Comparison of ENCODE assay signal across 9 mouse cellular contexts in the genomic region with DNA sequence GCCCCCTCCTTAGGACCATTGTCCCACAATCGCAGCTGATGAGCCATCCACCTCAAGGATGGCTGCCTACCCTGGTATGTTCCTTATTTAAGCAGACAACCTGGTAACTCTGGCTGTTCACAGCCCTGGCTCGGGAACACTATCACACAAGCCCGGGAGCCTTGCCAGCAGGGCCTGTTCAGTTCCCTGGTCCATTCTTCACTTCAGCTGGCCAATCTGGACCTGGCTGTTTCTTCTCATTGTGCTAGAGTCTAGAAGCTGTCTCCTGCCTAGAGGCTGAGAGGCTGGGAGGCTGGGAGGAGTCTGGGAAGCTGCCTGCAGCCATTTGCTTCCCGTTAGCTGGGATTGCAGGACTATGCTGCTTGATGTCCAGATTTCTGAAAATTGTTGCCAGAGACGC. TPM values are rescaled to one million over a fixed set of nuclear protein-coding genes. Genes with fewer than 3 reads are reported as not detected.
DNase-seq lines count a peak whose midpoint lies in the region; TF ChIP-seq lines count a peak whose summit lies in the region.
"Had no signal": no experiment of that assay in that cellular context is flagged by ENCODE, and none has a peak within 500 bp of the region (broad histone marks: within the 10 kb centered on the region; RNA-seq: fewer than 3 reads in every experiment).

No protein-coding gene starts in this region.

- intact Hi-C loops in gastrocnemius, adult 2 months (cut with DNase I) = no loop called here
- intact Hi-C loops in heart, postnatal 14 days (cut with DNase I) = no loop called here

- no peaks in the 10 kb centered on the region for H3K4me1 ChIP-seq in kidney, adult 2 months (ENCODE audit: control insufficient read depth, insufficient read depth, low read length)

- peak overlapping the region; percentile 38 for H3K27ac ChIP-seq in gastrocnemius, adult 2 months
- H3K27ac ChIP-seq in kidney, adult 2 months (ENCODE audit: insufficient read depth, low read depth, low read length) = no peak overlapping the region

- H3K27me3 ChIP-seq in kidney, adult 2 months (replicated peaks; ENCODE audit: control insufficient read depth, insufficient read depth, low read length) = no peaks in the 10 kb centered on the region

- no peak overlapping the region for H3K4me3 ChIP-seq in gastrocnemius, adult 2 months
- no peak overlapping the region for H3K4me3 ChIP-seq in kidney, adult 2 months (ENCODE audit: insufficient read depth, low read depth, low read length)

- peak; percentile 48 for DNase-seq in layer of hippocampus, adult 11-12 months (ENCODE audit: low spot score)
- no peak for DNase-seq in layer of hippocampus, postnatal 36 days
- DNase-seq in cerebellum, adult 11 months = peak; percentile 69
- DNase-seq in gastrocnemius, adult 2 months = peak; percentile 79
- DNase-seq in heart, postnatal 14 days = peak; percentile 68 to 75
- no peak for DNase-seq in spleen, postnatal 4 days (ENCODE audit: low spot score in 2 of 2)
- DNase-seq in kidney, adult 8-10 months = no peak
- no peak for DNase-seq in kidney, adult 2 months
- DNase-seq: adrenal gland, adult 2 months had no signal

- no peaks in the 10 kb centered on the region for H3K36me3 ChIP-seq in kidney, adult 2 months (ENCODE audit: control insufficient read depth, insufficient read depth, low read length)

- TF ChIP-seq POLR2A in kidney, adult 2 months (IDR thresholded peaks at IDR 0.05; ENCODE audit: low read depth, low read length) = no peak

- no peak for TF ChIP-seq CTCF in gastrocnemius, adult 2 months (IDR thresholded peaks at IDR 0.05)
- no peak for TF ChIP-seq CTCF in kidney, adult 2 months (conservative IDR thresholded peaks at IDR 0.05; ENCODE audit: insufficient read depth, insufficient read length, low read depth, low read length)

- WGBS in kidney, adult 2 months = 78% methylated on average over 5 of the region's 5 CpGs

RNA-seq across cellular contexts. Expression of gene Oit3, which starts 28.9 kb away (rescaled TPM):
- not detected for total RNA-seq in layer of hippocampus, postnatal 36 days (2021)
- total RNA-seq in gastrocnemius, adult 2 months (2021) = under 1 TPM in 1 of 2 experiments, not detected in 1; 0.11 TPM
- under 1 TPM; 0.33 to 0.46 TPM for total RNA-seq in heart, postnatal 14 days (2021)
- polyA plus RNA-seq in kidney, adult 2 months (2012; rRNA removed) = 1.0 and 1.4 TPM in 2 replicates

Comparison
In these comparisons a context has a peak if more than half of its experiments do, and no peak if none do; other contexts are left out.
1. DNase-seq: peak in layer of hippocampus, adult 11-12 months (single experiment), cerebellum, adult 11 months (single experiment), gastrocnemius, adult 2 months (single experiment) and heart, postnatal 14 days (2 of 2); none in layer of hippocampus, postnatal 36 days (0 of 2), spleen, postnatal 4 days (0 of 2), kidney, adult 8-10 months (0 of 2) and kidney, adult 2 months (single experiment).